Mouse (Mus musculus): Measurements from ENCODE around the gene Man1a2. TPM values are rescaled to one million over a fixed set of nuclear protein-coding genes. Genes with fewer than 3 reads are reported as not detected.

The Man1a2 gene
- 100 to 1,000 TPM; 112 to 123 TPM for total RNA-seq (2021)
- long read RNA-seq, full-length matches to known transcripts = 18 of 23 reads
- long read RNA-seq, partial matches to known transcripts = 1 of 23 reads
- long read RNA-seq, other reads (novel, unspliced or antisense) = 4 of 23 reads

GRCm38 (mm10) chr3:100685087-100685762, at the start of gene Man1a2:
TSS of gene Man1a2 (minus strand) at chr3:100685503.
- peak; percentile 81 to 88 for DNase-seq (ENCODE audit: low spot score in 2 of 2)

GRCm38 (mm10) chr3:100734482-100735154, 49.3 kb upstream of the Man1a2 start:
- no peak for DNase-seq (ENCODE audit: low spot score in 2 of 2)

- no peak for DNase-seq (ENCODE audit: low spot score in 2 of 2)
These were observed 46.6 kb upstream of the Man1a2 start for GRCm38 (mm10) chr3:100731896-100732295.

- DNase-seq (ENCODE audit: low spot score in 2 of 2) = peak; percentile 66 to 84
These were observed 46.0 kb upstream of the Man1a2 start for GRCm38 (mm10) chr3:100731347-100731746.

- no peak for DNase-seq (ENCODE audit: low spot score in 2 of 2)
These were observed 42.9 kb upstream of the Man1a2 start for GRCm38 (mm10) chr3:100728008-100728712.

- no peak for DNase-seq (ENCODE audit: low spot score in 2 of 2)
These were observed 40.8 kb upstream of the Man1a2 start for GRCm38 (mm10) chr3:100725960-100726674.

- DNase-seq (ENCODE audit: low spot score in 2 of 2) = no peak
These were observed 35.5 kb upstream of the Man1a2 start for GRCm38 (mm10) chr3:100720786-100721300.

- DNase-seq (ENCODE audit: low spot score in 2 of 2) = no peak
These were observed 30.9 kb upstream of the Man1a2 start for GRCm38 (mm10) chr3:100716241-100716640.

- DNase-seq (ENCODE audit: low spot score in 2 of 2) = no peak
These were observed 30.1 kb upstream of the Man1a2 start for GRCm38 (mm10) chr3:100715367-100715766.

GRCm38 (mm10) chr3:100713142-100714005, 28.1 kb upstream of the Man1a2 start:
- no peak for DNase-seq (ENCODE audit: low spot score in 2 of 2)

- no peak for DNase-seq (ENCODE audit: low spot score in 2 of 2)
These were observed 26.8 kb upstream of the Man1a2 start for GRCm38 (mm10) chr3:100712140-100712539.

- no peak for DNase-seq (ENCODE audit: low spot score in 2 of 2)
These were observed 26.2 kb upstream of the Man1a2 start for GRCm38 (mm10) chr3:100711486-100711885.

- DNase-seq (ENCODE audit: low spot score in 2 of 2) = no peak
These were observed 21.8 kb upstream of the Man1a2 start for GRCm38 (mm10) chr3:100707117-100707516.

- DNase-seq (ENCODE audit: low spot score in 2 of 2) = peak in 1 of 2 experiments; percentile 32
These were observed 19.9 kb upstream of the Man1a2 start for GRCm38 (mm10) chr3:100705128-100705667.

- no peak for DNase-seq (ENCODE audit: low spot score in 2 of 2)
These were observed 18.7 kb upstream of the Man1a2 start for GRCm38 (mm10) chr3:100703847-100704644.

- DNase-seq (ENCODE audit: low spot score in 2 of 2) = peak in 1 of 2 experiments; percentile 31
These were observed 17.9 kb upstream of the Man1a2 start for GRCm38 (mm10) chr3:100702875-100703846.

- DNase-seq (ENCODE audit: low spot score in 2 of 2) = no peak
These were observed 3.4 kb upstream of the Man1a2 start for GRCm38 (mm10) chr3:100688747-100689146.

- no peak for DNase-seq (ENCODE audit: low spot score in 2 of 2)
These were observed 1.5 kb upstream of the Man1a2 start for GRCm38 (mm10) chr3:100686756-100687155.
